18 mouse cellular contexts compared by ENCODE assay signal in the genomic region with DNA sequence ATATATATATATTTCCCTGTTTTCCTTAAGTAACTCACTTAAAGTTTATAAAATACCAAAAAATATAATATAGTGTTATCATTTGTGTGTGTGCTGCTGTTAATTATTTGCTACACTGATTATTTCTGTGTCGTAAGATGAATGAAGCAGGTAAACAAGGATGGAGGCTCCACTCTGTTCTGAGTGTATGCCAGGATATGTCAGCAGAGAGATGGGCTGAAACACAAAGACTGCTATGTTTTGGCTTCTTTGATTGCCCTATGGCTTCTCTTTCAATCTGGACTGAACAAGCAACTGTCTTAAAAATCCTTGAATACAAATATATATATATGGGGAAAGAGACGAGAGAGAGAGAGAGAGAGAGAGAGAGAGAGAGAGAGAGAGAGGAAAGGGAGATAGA. TPM values are rescaled to one million over a fixed set of nuclear protein-coding genes. Genes with fewer than 3 reads are reported as not detected.
DNase-seq lines count a peak whose midpoint lies in the region; ATAC-seq and TF ChIP-seq lines count a peak whose summit lies in the region.
"Had no signal": no experiment of that assay in that cellular context is flagged by ENCODE, and none has a peak within 500 bp of the region (broad histone marks: within the 10 kb centered on the region; RNA-seq: fewer than 3 reads in every experiment).

No protein-coding gene starts in this region.

- no peaks in the 10 kb centered on the region for H3K9me3 ChIP-seq in forebrain, embryonic 16.5 days (ENCODE audit: control insufficient read depth, low read length)
- no peaks in the 10 kb centered on the region for H3K9me3 ChIP-seq in midbrain, embryonic 12.5 days
- H3K9me3 ChIP-seq: limb, embryonic 10.5 days had no signal

- no peak for TF ChIP-seq CTCF in layer of hippocampus, adult 2 months (conservative IDR thresholded peaks at IDR 0.05)

- 22% methylated on average over 2 of the region's 2 CpGs for WGBS in forebrain, embryonic 16.5 days
- WGBS in midbrain, embryonic 12.5 days = 61% methylated on average over 2 of the region's 2 CpGs

- no peaks in the 10 kb centered on the region for H3K27me3 ChIP-seq in forebrain, embryonic 16.5 days (replicated peaks; ENCODE audit: control insufficient read depth, insufficient read depth, low read length)
- H3K27me3 ChIP-seq in midbrain, embryonic 12.5 days = no peaks in the 10 kb centered on the region

- peaks cover 3% of the 10 kb centered on the region; the same call in 1 of the 2 replicates for H3K4me1 ChIP-seq in forebrain, embryonic 16.5 days (replicated peaks; ENCODE audit: control insufficient read depth, insufficient read depth, low read length)
- peaks cover 10% of the 10 kb centered on the region for H3K4me1 ChIP-seq in midbrain, embryonic 12.5 days

- H3K4me2 ChIP-seq in forebrain, embryonic 16.5 days (ENCODE audit: low read length) = peak overlapping the region; percentile 55
- H3K4me2 ChIP-seq in midbrain, embryonic 12.5 days (replicated peaks) = peak overlapping the region; percentile 50
- H3K4me2 ChIP-seq: heart, embryonic 11.5 days; liver, embryonic 11.5 days had no signal

- no peak overlapping the region for H3K4me3 ChIP-seq in layer of hippocampus, adult 2 months
- 0 out of 2 replicates have a peak overlapping the region, but pooled peaks have one; percentile 9 for H3K4me3 ChIP-seq in forebrain, embryonic 16.5 days (replicated peaks; ENCODE audit: low read length)
- no peak overlapping the region for H3K4me3 ChIP-seq in midbrain, embryonic 12.5 days
- H3K4me3 ChIP-seq: erythroblast, embryonic 14.5 days; limb, embryonic 10.5 days had no signal

- H3K36me3 ChIP-seq in forebrain, embryonic 16.5 days (ENCODE audit: control insufficient read depth, insufficient read depth) = no peaks in the 10 kb centered on the region
- H3K36me3 ChIP-seq in midbrain, embryonic 12.5 days = no peaks in the 10 kb centered on the region
- H3K36me3 ChIP-seq: limb, embryonic 10.5 days had no signal

- ATAC-seq in forebrain, embryonic 16.5 days = no peak
- no peak for ATAC-seq in midbrain, embryonic 12.5 days (ENCODE audit: low FRiP score, low read depth)

- DNase-seq in layer of hippocampus, adult 2 months (ENCODE audit: low spot score in 2 of 2) = no peak
- DNase-seq in layer of hippocampus, adult 9-11 months = no peak
- DNase-seq in thymus, postnatal 0 days (ENCODE audit: low spot score) = no peak
- DNase-seq in cerebellum, adult 11 months = no peak
- DNase-seq in spleen, postnatal 36 days (ENCODE audit: low spot score in 2 of 2) = no peak
- DNase-seq: gastrocnemius, postnatal 36 days; heart, postnatal 14 days; kidney, adult 9 months; lung, adult 2 months; lung, postnatal 4 days had no signal

- H3K9ac ChIP-seq in forebrain, embryonic 16.5 days (replicated peaks; ENCODE audit: low read depth, low read length) = peak overlapping the region; percentile 17; the same call in 1 of the 2 replicates
- no peak overlapping the region for H3K9ac ChIP-seq in midbrain, embryonic 12.5 days (replicated peaks)

- peak overlapping the region; percentile 96 for H3K27ac ChIP-seq in layer of hippocampus, adult 2 months
- H3K27ac ChIP-seq in forebrain, embryonic 16.5 days (ENCODE audit: low read length) = peak overlapping the region; percentile 100
- H3K27ac ChIP-seq in midbrain, embryonic 12.5 days (replicated peaks) = peak overlapping the region; percentile 95
- H3K27ac ChIP-seq: limb, embryonic 10.5 days had no signal

RNA-seq across cellular contexts. Expression of a gene that starts 1.3 kb away (rescaled TPM):
- 100 to 1,000 TPM; 959 to 981 TPM for total RNA-seq in layer of hippocampus, adult 2 months (2021)
- polyA plus RNA-seq in forebrain, embryonic 16.5 days (2015; fragmentation: Nextera tagmentation; extraction: Ambion mirVana) = 739 and 853 TPM in 2 replicates
- 210 and 249 TPM in 2 replicates for polyA plus RNA-seq in midbrain, embryonic 12.5 days (2016; fragmentation: Nextera tagmentation; extraction: Ambion mirVana)
- polyA plus RNA-seq in thymus, postnatal 0 days (2015; fragmentation: Nextera tagmentation; extraction: Ambion mirVana) = 1.3 and 1.7 TPM in 2 replicates
- total RNA-seq: monocyte, adult 5-6 weeks had no signal
- polyA plus RNA-seq: C2C12; erythroblast, embryonic 14.5 days had no signal

Comparison
In these comparisons a context has a peak if more than half of its experiments do, and no peak if none do; other contexts are left out.
1. RNA of a gene that starts 1.3 kb away (polyA plus RNA-seq): 739 to 853 TPM in forebrain, embryonic 16.5 days and 210 to 249 TPM in midbrain, embryonic 12.5 days; 1.3 to 1.7 TPM in thymus, postnatal 0 days; every median in the first group is over 10 times any median in the second.
2. Peak in every context shown above with its lines, with median percentiles within 50 percentile points of each other: H3K27ac ChIP-seq.